Mouse (Mus musculus) liver, postnatal 0 days (tissue): ENCODE results near the gene Wdr18.

Experiments used
- CTCF ChIP-seq: sonication (generic); IDR thresholded peaks from 2 replicates; pipeline ENCODE4 v1.5.1; 2016; ENCODE audit warnings: antibody characterized with exemption, low read depth
- EP300 ChIP-seq: IDR thresholded peaks from 2 replicates; pipeline ENCODE4 v1.6.1; 2016; ENCODE audit warnings: antibody characterized with exemption, low read depth, mild to moderate bottlenecking

DNA sequence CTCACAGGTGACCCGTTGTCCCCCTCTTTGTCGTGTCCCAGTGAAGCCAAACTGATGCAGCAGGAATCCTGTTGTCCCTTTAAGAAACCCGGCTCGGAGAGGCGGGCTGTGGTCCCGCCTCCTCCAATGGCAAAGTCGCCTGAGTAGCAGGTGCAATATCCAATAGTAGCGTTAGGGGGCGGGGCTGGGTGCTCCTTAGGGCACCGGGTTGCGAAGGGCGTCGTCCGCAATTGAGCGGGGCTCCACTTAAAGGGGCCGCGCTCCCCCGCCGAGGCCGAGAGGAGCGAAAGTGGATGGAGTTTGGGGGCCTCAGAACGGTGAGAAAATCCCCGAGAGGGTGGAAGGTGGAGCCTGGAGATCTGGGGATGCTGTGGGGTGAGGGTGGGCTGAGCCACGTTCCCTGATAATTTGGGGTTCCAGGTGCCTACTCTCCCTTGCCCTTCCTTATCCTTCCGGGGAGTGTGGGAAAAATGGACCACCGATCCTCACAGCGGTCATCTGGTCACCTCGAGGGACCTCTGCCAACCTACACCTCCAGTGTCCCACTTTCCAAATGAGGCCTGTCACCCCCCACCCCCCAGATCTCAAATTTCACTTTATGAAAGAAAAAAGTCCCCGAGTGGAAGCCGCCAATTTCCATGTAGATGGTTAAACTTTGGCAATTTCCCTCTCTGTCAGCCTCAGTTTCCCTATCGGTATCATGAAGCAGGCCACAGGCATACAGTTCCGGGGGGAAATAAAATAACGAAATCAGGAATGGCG is 36.5 kb downstream of the Wdr18 start, which contains the start of gene Abca7:
- TF ChIP-seq CTCF (peak; percentile 31), EP300 (no peak)
